Mouse (Mus musculus) limb, embryonic 10.5 days (tissue): ENCODE results near the gene Tnfsf9. TPM values are rescaled to one million over a fixed set of nuclear protein-coding genes. Genes with fewer than 3 reads are reported as not detected.

Experiments used
- DNase-seq: peaks from one replicate; pipeline ENCODE4 v3.0.0-alpha.2; 2017; ENCODE audit warnings: low spot score
- H3K27ac ChIP-seq: fragments of 300-500 bp; sonication (generic); 2 replicates; pipeline ENCODE4 v1.5.1; 2016; ENCODE audit warnings: mild to moderate bottlenecking
- H3K27me3 ChIP-seq: fragments of 300-500 bp; sonication (generic); 2 replicates; pipeline ENCODE4 v1.6.1; 2016; ENCODE audit warnings: low read depth, mild to moderate bottlenecking; ENCODE audit not compliant: poor library complexity, severe bottlenecking
- H3K36me3 ChIP-seq: fragments of 300-500 bp; sonication (generic); 2 replicates; pipeline ENCODE4 v1.6.1; 2016; ENCODE audit warnings: mild to moderate bottlenecking, moderate library complexity
- H3K4me1 ChIP-seq: fragments of 300-500 bp; sonication (generic); 2 replicates; pipeline ENCODE4 v1.6.1; 2016
- H3K4me3 ChIP-seq: fragments of 300-500 bp; sonication (generic); 2 replicates; pipeline ENCODE4 v1.5.1; 2016; ENCODE audit warnings: mild to moderate bottlenecking, moderate library complexity
- H3K9me3 ChIP-seq: fragments of 300-500 bp; sonication (generic); replicated peaks from 2 replicates; pipeline ENCODE4 v1.6.1; 2016; ENCODE audit warnings: mild to moderate bottlenecking
- WGBS: fragments of 180-500 bp; shearing (Covaris S2); methylation state at CpG from one replicate; pipeline ENCODE4 v1.1.7; 2016; 5-methylcytosine and 5-hydroxymethylcytosine counted together
- polyA plus RNA-seq: library from polyadenylated mRNA; unstranded; fragments of >200 nt; fragmentation: Nextera tagmentation; extraction: Ambion mirVana; gene quantifications from 2 replicates; pipeline ENCODE4 v1.2.1, GENCODE M21; 2016

The Tnfsf9 gene
- 7.4 and 7.8 TPM in 2 replicates for polyA plus RNA-seq

GRCm38 (mm10) chr17:57105181-57106034, at the start of gene Tnfsf9:
Gene Tnfsf9 (plus strand): TSS chr17:57105325.
- peaks cover 7% of the 10 kb centered on the region; the same call in 1 of the 2 replicates for H3K27me3 ChIP-seq
- H3K27ac ChIP-seq: peak within 1 kb of the TSS; percentile 88
- WGBS: under 1% methylated on average over 59 of the region's 61 CpGs
- peaks cover 28% of the 10 kb centered on the region for H3K4me1 ChIP-seq
- DNase-seq: peak; percentile 82
- H3K9me3 ChIP-seq: no peaks in the 10 kb centered on the region
- peak within 1 kb of the TSS; percentile 73 for H3K4me3 ChIP-seq
- H3K36me3 ChIP-seq: peaks cover 5% of the 10 kb centered on the region

DNA sequence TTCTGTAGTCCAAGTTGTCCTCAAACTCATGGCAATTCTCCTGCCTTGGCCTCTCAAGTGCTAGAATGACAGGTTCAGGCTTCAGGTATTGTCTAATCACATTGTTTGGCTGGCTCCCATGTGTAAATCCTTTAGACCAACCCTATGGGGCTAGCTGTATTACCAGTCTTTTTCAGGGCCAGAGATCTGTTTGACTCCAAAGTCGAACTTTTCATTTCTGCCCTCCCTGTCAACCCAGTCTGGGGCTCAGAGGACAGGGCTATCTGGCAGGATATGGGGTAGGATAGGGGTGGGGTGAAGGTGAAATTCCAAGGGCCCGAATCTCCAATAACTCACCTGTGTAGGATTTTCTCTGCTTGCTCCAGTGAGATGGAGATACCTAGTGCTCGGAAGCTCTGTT, 48.9 kb upstream of the Tnfsf9 start:
- H3K4me3 ChIP-seq: no peak overlapping the region
- WGBS: 88% methylated on average over 3 of the region's 3 CpGs
- H3K27me3 ChIP-seq: peaks cover 32% of the 10 kb centered on the region
- no peaks in the 10 kb centered on the region for H3K9me3 ChIP-seq
- H3K36me3 ChIP-seq: no peaks in the 10 kb centered on the region
- no peak overlapping the region for H3K27ac ChIP-seq
- no peak for DNase-seq
- peaks cover 15% of the 10 kb centered on the region for H3K4me1 ChIP-seq

- H3K27ac ChIP-seq: peak within 1 kb of the TSS; percentile 78
- DNase-seq: no peak
- peak within 1 kb of the TSS; percentile 78 for H3K4me3 ChIP-seq
- WGBS: 1% methylated on average over 12 of the region's 22 CpGs
- peaks cover 58% of the 10 kb centered on the region for H3K27me3 ChIP-seq
- H3K36me3 ChIP-seq: no peaks in the 10 kb centered on the region
- H3K4me1 ChIP-seq: peaks cover 25% of the 10 kb centered on the region
- H3K9me3 ChIP-seq: no peaks in the 10 kb centered on the region
These were observed 46.1 kb upstream of the Tnfsf9 start, which contains the start of gene Crb3 for GRCm38 (mm10) chr17:57058891-57059485. Gene Crb3 (plus strand): TSS chr17:57059105.

DNA sequence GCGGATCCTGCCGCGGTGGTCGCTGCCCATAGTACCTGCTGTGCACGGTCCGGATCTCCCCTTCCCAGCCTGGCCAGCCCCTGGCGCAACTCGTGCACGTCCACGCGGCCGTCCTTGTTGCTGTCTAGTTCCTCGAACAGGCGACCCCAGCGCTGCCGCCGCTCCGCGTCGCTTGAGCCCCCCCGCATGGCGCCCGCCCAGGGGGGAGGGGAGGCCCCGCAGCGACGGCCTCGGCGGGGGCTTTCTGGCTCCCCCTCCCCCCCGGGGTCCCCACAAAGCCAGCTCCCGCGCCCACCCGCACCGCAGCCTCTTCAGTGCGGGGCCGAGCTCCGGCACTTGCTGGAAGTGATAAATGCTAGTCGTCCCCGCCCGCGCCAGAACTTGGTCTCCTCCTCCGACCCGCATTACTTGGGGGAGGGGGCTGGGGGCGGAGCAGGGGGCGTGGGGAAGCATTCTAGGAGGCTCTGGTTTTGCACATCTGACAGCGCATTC, 45.6 kb upstream of the Tnfsf9 start, which contains the start of gene Slc25a23:
Gene Slc25a23, minus strand, starts transcription at position 378 of the 492 bp plus-strand sequence.
- Histone ChIP-seq H3K27me3 (peaks cover 63% of the 10 kb centered on the region), H3K27ac (peak within 1 kb of the TSS; percentile 78), H3K9me3 (no peaks in the 10 kb centered on the region), H3K4me3 (peak within 1 kb of the TSS; percentile 78), H3K36me3 (no peaks in the 10 kb centered on the region), H3K4me1 (peaks cover 25% of the 10 kb centered on the region)
- peak; percentile 85 for DNase-seq
- WGBS: under 1% methylated on average over 39 of the region's 45 CpGs

DNA sequence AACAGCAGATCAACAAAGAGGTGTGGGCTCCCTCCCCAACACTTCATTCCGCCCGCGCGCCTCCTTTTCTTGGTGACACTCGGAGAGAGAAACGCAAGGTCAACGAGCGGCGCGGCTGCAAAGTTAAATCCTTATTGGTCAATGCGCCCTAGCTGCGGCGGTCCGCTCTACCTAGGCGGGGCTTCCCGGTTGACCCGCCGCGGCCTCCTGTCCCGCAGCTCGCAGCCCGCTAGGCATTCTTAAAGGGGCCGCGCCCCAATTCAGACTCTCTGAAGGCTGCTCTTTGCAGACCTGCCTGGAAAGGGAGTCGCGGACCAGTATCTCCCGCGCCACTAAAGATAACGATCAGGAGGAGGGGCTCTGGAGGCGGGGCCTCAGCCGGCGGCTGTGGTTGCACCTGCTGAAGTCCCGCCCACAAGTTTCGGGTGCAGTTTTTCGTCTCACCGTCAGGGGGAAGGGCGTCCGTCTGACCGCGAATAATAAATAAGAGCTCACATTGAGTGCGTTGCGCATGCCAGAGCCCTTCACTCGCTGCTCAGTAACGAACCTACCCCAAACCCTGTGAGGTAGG, 44.8 kb upstream of the Tnfsf9 start:
- no peak overlapping the region for H3K27ac ChIP-seq
- WGBS: under 1% methylated on average over 44 of the region's 44 CpGs
- peak; percentile 90 for DNase-seq
- H3K27me3 ChIP-seq: peaks cover 71% of the 10 kb centered on the region
- peaks cover 25% of the 10 kb centered on the region for H3K4me1 ChIP-seq
- no peaks in the 10 kb centered on the region for H3K9me3 ChIP-seq
- H3K4me3 ChIP-seq: peak overlapping the region; percentile 78
- H3K36me3 ChIP-seq: no peaks in the 10 kb centered on the region

DNA sequence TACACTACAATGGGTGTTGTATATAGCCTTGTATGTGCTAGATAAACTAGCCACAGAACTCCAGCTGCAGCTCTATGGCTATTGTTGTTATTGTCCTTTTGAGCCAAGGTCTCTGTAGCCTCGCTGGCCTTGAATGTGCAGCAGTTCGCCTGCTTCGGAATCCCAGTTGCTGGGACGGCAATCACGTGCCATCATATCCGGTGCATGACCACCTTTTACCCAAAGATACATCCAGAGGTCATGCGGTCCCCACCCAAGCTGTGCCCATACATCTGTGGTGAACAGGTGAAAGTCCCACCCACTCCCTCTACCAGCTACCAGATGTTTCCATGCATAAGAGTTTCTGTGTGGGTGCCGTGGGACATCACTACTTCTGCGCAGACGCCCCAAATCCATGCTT, 44.1 kb upstream of the Tnfsf9 start:
- peak; percentile 34 for DNase-seq
- Histone ChIP-seq H3K27me3 (peaks cover 79% of the 10 kb centered on the region), H3K4me3 (peak overlapping the region; percentile 78; the same call in 1 of the 2 replicates)

DNA sequence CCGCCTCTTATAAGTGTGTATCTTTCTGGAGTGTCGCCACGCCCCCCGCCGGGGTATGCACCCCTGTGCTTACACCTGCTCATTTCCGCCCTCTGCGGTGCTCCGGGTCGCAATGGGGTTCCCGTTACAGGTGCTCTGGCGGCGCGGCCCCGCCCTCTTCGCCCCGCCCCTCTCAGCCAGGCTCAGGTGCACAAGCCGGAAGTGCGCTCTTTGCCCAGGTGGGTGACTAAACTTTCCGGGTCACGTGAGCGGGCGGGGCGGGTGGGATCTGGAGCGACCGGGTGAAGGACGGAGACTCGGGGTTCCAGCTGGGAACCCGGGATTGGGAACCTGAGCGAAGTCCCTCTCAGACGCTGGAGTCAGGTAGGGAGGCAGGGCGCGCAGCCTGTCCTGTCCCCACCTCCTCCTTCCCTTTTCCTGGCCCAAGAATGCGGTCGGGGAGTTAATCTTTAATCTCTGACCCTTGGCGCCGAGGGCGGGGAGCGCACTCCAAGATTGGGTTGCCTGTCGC, 43.1 kb upstream of the Tnfsf9 start:
- Histone ChIP-seq H3K36me3 (no peaks in the 10 kb centered on the region), H3K4me1 (peaks cover 25% of the 10 kb centered on the region), H3K27ac (no peak overlapping the region), H3K9me3 (no peaks in the 10 kb centered on the region), H3K27me3 (peaks cover 87% of the 10 kb centered on the region), H3K4me3 (peak overlapping the region; percentile 32)
- 1% methylated on average over 39 of the region's 39 CpGs for WGBS
- no peak for DNase-seq

More for the DNA sequence above, 44.1 kb upstream of the Tnfsf9 start:
- Histone ChIP-seq H3K27ac (no peak overlapping the region), H3K36me3 (no peaks in the 10 kb centered on the region), H3K9me3 (no peaks in the 10 kb centered on the region), H3K4me1 (peaks cover 25% of the 10 kb centered on the region)
- 47% methylated on average over 10 of the region's 10 CpGs for WGBS

DNA sequence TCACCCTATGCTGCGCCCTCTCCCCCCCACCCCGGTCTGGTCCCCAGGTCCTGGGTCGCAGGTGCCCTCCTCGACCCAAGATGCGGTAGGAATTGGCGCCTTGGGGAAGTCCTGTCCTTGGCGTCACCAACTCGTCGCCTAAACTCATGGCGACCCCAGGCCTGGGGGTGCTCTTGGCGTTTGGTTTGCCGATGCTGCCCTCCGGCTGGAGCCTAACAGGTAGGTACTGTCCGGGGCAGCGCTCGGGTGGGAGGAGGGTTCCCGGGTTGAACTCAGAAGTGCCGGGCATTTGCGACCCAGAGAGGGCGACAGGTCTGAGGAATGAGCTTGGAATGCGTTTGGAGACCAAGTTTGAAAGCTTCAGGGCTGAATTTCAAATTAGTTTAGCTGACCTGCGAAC, 42.6 kb upstream of the Tnfsf9 start:
- H3K9me3 ChIP-seq: no peaks in the 10 kb centered on the region
- no peak overlapping the region for H3K27ac ChIP-seq
- WGBS: under 1% methylated on average over 22 of the region's 22 CpGs
- DNase-seq: no peak
- H3K27me3 ChIP-seq: peaks cover 90% of the 10 kb centered on the region
- H3K36me3 ChIP-seq: no peaks in the 10 kb centered on the region
- H3K4me3 ChIP-seq: peak overlapping the region; percentile 32
- H3K4me1 ChIP-seq: peaks cover 25% of the 10 kb centered on the region

GRCm38 (mm10) chr17:57063031-57063430, 42.1 kb upstream of the Tnfsf9 start:
- no peak overlapping the region for H3K27ac ChIP-seq
- 5% methylated on average over 8 of the region's 8 CpGs for WGBS
- H3K4me3 ChIP-seq: no peak overlapping the region
- peaks cover 25% of the 10 kb centered on the region for H3K4me1 ChIP-seq
- H3K27me3 ChIP-seq: peaks cover 86% of the 10 kb centered on the region
- H3K9me3 ChIP-seq: no peaks in the 10 kb centered on the region
- no peaks in the 10 kb centered on the region for H3K36me3 ChIP-seq
- no peak for DNase-seq

- 66% methylated on average over 5 of the region's 5 CpGs for WGBS
- no peaks in the 10 kb centered on the region for H3K36me3 ChIP-seq
- peaks cover 15% of the 10 kb centered on the region for H3K4me1 ChIP-seq
- H3K9me3 ChIP-seq: no peaks in the 10 kb centered on the region
- no peak overlapping the region for H3K4me3 ChIP-seq
- peaks cover 84% of the 10 kb centered on the region for H3K27me3 ChIP-seq
- DNase-seq: no peak
- H3K27ac ChIP-seq: no peak overlapping the region
These were observed 38.2 kb upstream of the Tnfsf9 start for GRCm38 (mm10) chr17:57066908-57067307.

- peaks cover 68% of the 10 kb centered on the region for H3K27me3 ChIP-seq
- WGBS: 9% methylated on average over 9 of the region's 9 CpGs
- H3K36me3 ChIP-seq: no peaks in the 10 kb centered on the region
- peaks cover 7% of the 10 kb centered on the region for H3K4me1 ChIP-seq
- H3K4me3 ChIP-seq: no peak overlapping the region
- DNase-seq: no peak
- H3K9me3 ChIP-seq: no peaks in the 10 kb centered on the region
- H3K27ac ChIP-seq: no peak overlapping the region
These were observed 34.9 kb upstream of the Tnfsf9 start for GRCm38 (mm10) chr17:57070272-57070671.

DNA sequence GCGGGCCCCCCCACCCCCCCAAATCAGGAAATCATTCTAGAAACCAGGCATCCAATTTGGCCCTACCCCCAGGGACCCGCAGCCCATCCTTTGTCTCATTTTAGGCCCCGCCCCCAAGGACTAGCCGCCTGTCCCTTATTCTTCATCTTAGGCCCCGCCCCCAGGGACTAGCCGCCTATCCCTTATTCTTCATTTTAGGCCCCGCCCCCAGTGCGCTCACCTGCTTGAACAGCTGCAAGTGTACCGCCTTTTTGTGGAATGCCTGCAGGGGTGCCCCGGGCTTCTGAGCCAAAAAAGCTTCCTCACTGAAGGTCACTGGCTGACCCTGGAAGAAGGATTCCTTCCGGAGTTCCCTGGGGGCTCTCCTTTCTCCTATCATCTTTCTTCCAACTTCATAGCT, 34.4 kb upstream of the Tnfsf9 start:
- Histone ChIP-seq H3K4me3 (no peak overlapping the region), H3K27me3 (peaks cover 63% of the 10 kb centered on the region), H3K27ac (no peak overlapping the region), H3K9me3 (no peaks in the 10 kb centered on the region), H3K4me1 (peaks cover 7% of the 10 kb centered on the region), H3K36me3 (no peaks in the 10 kb centered on the region)
- 5% methylated on average over 11 of the region's 11 CpGs for WGBS
- peak; percentile 42 for DNase-seq
